Mouse (Mus musculus) embryonic facial prominence, embryonic 12.5 days (tissue): Measurements from ENCODE around the gene Mob3a. TPM values are rescaled to one million over a fixed set of nuclear protein-coding genes. Genes with fewer than 3 reads are reported as not detected.
"Not testable (repeated sequence)": the region's sequence is repeated elsewhere in the genome, so short reads cannot be mapped to it uniquely, and the experiment has no call there.

Experiments
- ATAC-seq: fragments of 200-750 bp; cut with Nextera tagmentation; 2 replicates; pipeline ENCODE4 v1.8.0; 2017; ENCODE audit not compliant: insufficient number of reproducible peaks, insufficient read depth, low FRiP score, low TSS enrichment
- H3K27ac ChIP-seq: fragments of 300-500 bp; sonication (generic); 2 replicates; pipeline ENCODE4 v1.5.1; 2016; ENCODE audit warnings: mild to moderate bottlenecking
- H3K27me3 ChIP-seq: fragments of 300-500 bp; sonication (generic); 2 replicates; pipeline ENCODE4 v1.6.1; 2016; ENCODE audit warnings: mild to moderate bottlenecking, moderate library complexity
- H3K36me3 ChIP-seq: fragments of 300-500 bp; sonication (generic); 2 replicates; pipeline ENCODE4 v1.6.1; 2016; ENCODE audit warnings: mild to moderate bottlenecking
- H3K4me1 ChIP-seq: fragments of 300-500 bp; sonication (generic); 2 replicates; pipeline ENCODE4 v1.6.1; 2016
- H3K4me2 ChIP-seq: fragments of 300-500 bp; sonication (generic); replicated peaks from 2 replicates; pipeline ENCODE4 v1.6.1; 2016; ENCODE audit warnings: mild to moderate bottlenecking, moderate library complexity
- H3K4me3 ChIP-seq: fragments of 300-500 bp; sonication (generic); 2 replicates; pipeline ENCODE4 v1.5.1; 2016; ENCODE audit warnings: mild to moderate bottlenecking
- H3K9ac ChIP-seq: fragments of 300-500 bp; sonication (generic); 2 replicates; pipeline ENCODE4 v1.6.1; 2016; ENCODE audit warnings: mild to moderate bottlenecking, moderate library complexity
- H3K9me3 ChIP-seq: fragments of 300-500 bp; sonication (generic); 2 replicates; pipeline ENCODE4 v1.6.1; 2016; ENCODE audit warnings: mild to moderate bottlenecking, moderate library complexity
- WGBS: fragments of 180-500 bp; shearing (Covaris S2); methylation state at CpG from one replicate; pipeline ENCODE4 v1.1.7; 2016; 5-methylcytosine and 5-hydroxymethylcytosine counted together
- polyA plus RNA-seq: library from polyadenylated mRNA; unstranded; fragments of >200 nt; fragmentation: Nextera tagmentation; extraction: Ambion mirVana; gene quantifications from 2 replicates; pipeline ENCODE4 v1.2.1, GENCODE M21; 2016

Gene Mob3a
- polyA plus RNA-seq, 1 experiment from 2014 or later = 57.4 TPM

- Histone ChIP-seq H3K9ac (0 out of 2 replicates have a peak overlapping the region, but pooled peaks have one; percentile 99), H3K4me2 (peak overlapping the region; percentile 89), H3K4me1 (peaks cover 23% of the 10 kb centered on the region), H3K27ac (no peak overlapping the region), H3K4me3 (no peak overlapping the region; the same call in 1 of the 2 replicates), H3K9me3 (no peaks in the 10 kb centered on the region), H3K36me3 (peaks cover 11% of the 10 kb centered on the region), H3K27me3 (no peaks in the 10 kb centered on the region)
- WGBS = 82% methylated on average over 6 of the region's 6 CpGs
- no peak for ATAC-seq
Measured at GRCm38 (mm10) chr10:80654866-80655265, 46.9 kb downstream of the Mob3a start.

- no peak for ATAC-seq
- Histone ChIP-seq H3K27ac (no peak overlapping the region), H3K4me1 (peaks cover 23% of the 10 kb centered on the region), H3K36me3 (peaks cover 14% of the 10 kb centered on the region), H3K4me3 (no peak overlapping the region), H3K9ac (no peak overlapping the region), H3K4me2 (no peak overlapping the region), H3K27me3 (no peaks in the 10 kb centered on the region), H3K9me3 (no peaks in the 10 kb centered on the region)
- WGBS = 92% methylated on average over 6 of the region's 6 CpGs
Measured at GRCm38 (mm10) chr10:80653156-80653720, 48.5 kb downstream of the Mob3a start.

GRCm38 (mm10) chr10:80650392-80650791, 51.4 kb downstream of the Mob3a start:
- WGBS = 94% methylated on average over 10 of the region's 10 CpGs
- Histone ChIP-seq H3K36me3 (peaks cover 42% of the 10 kb centered on the region), H3K27ac (no peak overlapping the region), H3K4me1 (peaks cover 13% of the 10 kb centered on the region), H3K9ac (no peak overlapping the region), H3K9me3 (no peaks in the 10 kb centered on the region), H3K4me2 (no peak overlapping the region), H3K4me3 (no peak overlapping the region), H3K27me3 (no peaks in the 10 kb centered on the region)
- ATAC-seq = no peak

GRCm38 (mm10) chr10:80649910-80650309, 51.9 kb downstream of the Mob3a start:
- ATAC-seq, H3K27ac ChIP-seq, H3K4me2 ChIP-seq, H3K9ac ChIP-seq, H3K4me1 ChIP-seq, H3K4me3 ChIP-seq, H3K27me3 ChIP-seq, H3K9me3 ChIP-seq: not testable (repeated sequence)
- H3K36me3 ChIP-seq = peaks cover 47% of the 10 kb centered on the region
- 86% methylated on average over 6 of the region's 6 CpGs for WGBS

- H3K9me3 ChIP-seq = no peaks in the 10 kb centered on the region
- H3K27ac ChIP-seq = no peak overlapping the region
- H3K4me2 ChIP-seq = no peak overlapping the region
- WGBS = 94% methylated on average over 10 of the region's 10 CpGs
- no peak for ATAC-seq
- H3K27me3 ChIP-seq = no peaks in the 10 kb centered on the region
- H3K4me1 ChIP-seq = no peaks in the 10 kb centered on the region
- no peak overlapping the region for H3K9ac ChIP-seq
- no peak overlapping the region for H3K4me3 ChIP-seq
- peaks cover 77% of the 10 kb centered on the region for H3K36me3 ChIP-seq
Measured at GRCm38 (mm10) chr10:80646936-80647335, 54.8 kb downstream of the Mob3a start.

DNA sequence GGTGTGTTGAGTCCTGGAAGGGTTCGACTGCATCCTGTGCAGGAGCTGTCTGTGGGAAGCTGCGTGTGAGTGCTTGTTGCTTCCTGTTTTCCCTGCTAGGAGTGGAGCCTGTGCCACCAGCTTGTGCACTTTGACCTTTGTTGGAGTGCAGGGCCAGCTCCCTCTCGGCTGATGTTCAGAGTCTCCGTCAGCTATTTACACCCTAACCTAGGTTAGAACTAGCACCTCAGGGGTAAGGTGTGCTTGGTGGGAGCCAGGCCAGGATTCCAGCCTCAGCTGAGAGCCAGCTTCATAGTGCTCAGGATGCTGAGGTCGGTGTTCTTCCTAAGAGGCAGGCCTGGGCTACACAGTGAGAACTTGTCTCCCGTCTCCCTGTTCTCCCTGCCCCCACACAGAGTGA, 66.4 kb downstream of the Mob3a start:
- no peak overlapping the region for H3K4me3 ChIP-seq
- H3K27ac ChIP-seq = no peak overlapping the region
- 76% methylated on average over 6 of the region's 6 CpGs for WGBS
- H3K9me3 ChIP-seq = no peaks in the 10 kb centered on the region
- H3K4me2 ChIP-seq = no peak overlapping the region
- peaks cover 67% of the 10 kb centered on the region for H3K36me3 ChIP-seq
- H3K9ac ChIP-seq = no peak overlapping the region
- no peaks in the 10 kb centered on the region for H3K27me3 ChIP-seq
- no peaks in the 10 kb centered on the region for H3K4me1 ChIP-seq
- ATAC-seq = no peak

Other genes with a start within 250 kb of the Mob3a start
- gene Onecut3, start 207.1 kb downstream of the Mob3a start, polyA plus RNA-seq = 0.10 and 0.13 TPM in 2 replicates
- 0.19 and 0.23 TPM in 2 replicates for gene Atp8b3, start 162.9 kb downstream of the Mob3a start, polyA plus RNA-seq
- 32.9 and 33.1 TPM in 2 replicates for gene Rexo1, start 140.4 kb downstream of the Mob3a start, polyA plus RNA-seq
- gene Klf16, start 124.7 kb downstream of the Mob3a start, polyA plus RNA-seq = 12.4 and 12.5 TPM in 2 replicates
- gene Abhd17a, start 111.6 kb downstream of the Mob3a start, polyA plus RNA-seq = 123 and 125 TPM in 2 replicates
- 77.4 and 80.6 TPM in 2 replicates for gene Scamp4, start 99.1 kb downstream of the Mob3a start, polyA plus RNA-seq
- 7.0 and 7.8 TPM in 2 replicates for gene Adat3, start 99.1 kb downstream of the Mob3a start, polyA plus RNA-seq
- 4.7 and 5.9 TPM in 2 replicates for gene Gm49322, start 96.0 kb downstream of the Mob3a start, polyA plus RNA-seq
- 250 and 263 TPM in 2 replicates for gene Csnk1g2, start 79.1 kb downstream of the Mob3a start, polyA plus RNA-seq
- gene Btbd2, start 44.9 kb downstream of the Mob3a start, polyA plus RNA-seq = 109 and 110 TPM in 2 replicates
- 117 and 122 TPM in 2 replicates for gene Mknk2, start 23.9 kb downstream of the Mob3a start, polyA plus RNA-seq
- gene Izumo4, start 207 bp upstream of the Mob3a start, polyA plus RNA-seq = 20.5 and 23.6 TPM in 2 replicates
- 84.7 and 85.8 TPM in 2 replicates for gene Ap3d1, start 40.3 kb upstream of the Mob3a start, polyA plus RNA-seq
- gene Dot1l, start 53.2 kb upstream of the Mob3a start, polyA plus RNA-seq = 23.5 and 26.1 TPM in 2 replicates
- gene Sf3a2, start 96.2 kb upstream of the Mob3a start, polyA plus RNA-seq = 64.8 and 71.7 TPM in 2 replicates
- 132 and 142 TPM in 2 replicates for gene Plekhj1, start 96.6 kb upstream of the Mob3a start, polyA plus RNA-seq
- gene Amh, start 103.3 kb upstream of the Mob3a start, polyA plus RNA-seq = not detected in 2 replicates
- gene Jsrp1, start 111.5 kb upstream of the Mob3a start, polyA plus RNA-seq = 1.6 and 1.8 TPM in 2 replicates
- gene Oaz1, start 124.7 kb upstream of the Mob3a start, polyA plus RNA-seq = 1,786 and 1,871 TPM in 2 replicates
- gene Lingo3, start 142.1 kb upstream of the Mob3a start, polyA plus RNA-seq = 1.7 and 2.1 TPM in 2 replicates
- gene Lsm7, start 153.2 kb upstream of the Mob3a start, polyA plus RNA-seq = 314 and 329 TPM in 2 replicates
- 52.0 and 53.0 TPM in 2 replicates for gene Sppl2b, start 153.3 kb upstream of the Mob3a start, polyA plus RNA-seq
- 0.09 and 0.10 TPM in 2 replicates for gene Tmprss9, start 169.9 kb upstream of the Mob3a start, polyA plus RNA-seq
- gene Timm13, start 199.0 kb upstream of the Mob3a start, polyA plus RNA-seq = 308 and 322 TPM in 2 replicates
- 70.3 TPM in 2 replicates for gene Lmnb2, start 216.3 kb upstream of the Mob3a start, polyA plus RNA-seq
- 15.9 and 20.5 TPM in 2 replicates for gene Gadd45b, start 228.1 kb upstream of the Mob3a start, polyA plus RNA-seq